Mouse (Mus musculus) spleen, adult 2 months (tissue): ENCODE results near the gene A530016L24Rik. TPM values are rescaled to one million over a fixed set of nuclear protein-coding genes. Genes with fewer than 3 reads are reported as not detected.

Experiments used
- DNase-seq, 2 experiments: peaks; one replicate each; pipeline versions ENCODE4 v3.0.0 to v3.0.0-alpha.2; 2012 to 2021; ENCODE audit warnings: low spot score in 2 of 2, low read depth in 1 of 2
- H3K27ac ChIP-seq: fragments of 200-500 bp; 2 replicates; pipeline ENCODE4 v1.5.1; 2012; ENCODE audit warnings: low read length, inconsistent platforms; ENCODE audit not compliant: insufficient read depth
- H3K27me3 ChIP-seq: fragments of 200-500 bp; 2 replicates; pipeline ENCODE4 v1.6.1; 2012; ENCODE audit warnings: mild to moderate bottlenecking, moderate library complexity, low read length, inconsistent platforms; ENCODE audit not compliant: control insufficient read depth, insufficient read depth
- H3K36me3 ChIP-seq: fragments of 200-500 bp; 2 replicates; pipeline ENCODE4 v1.6.1; 2012; ENCODE audit warnings: mild to moderate bottlenecking, low read length, inconsistent platforms; ENCODE audit not compliant: control insufficient read depth, insufficient read depth
- H3K4me1 ChIP-seq: fragments of 200-500 bp; 2 replicates; pipeline ENCODE4 v1.6.1; 2011; ENCODE audit warnings: inconsistent platforms; ENCODE audit not compliant: control insufficient read depth, insufficient read depth, insufficient read length
- H3K4me3 ChIP-seq: fragments of 200-500 bp; 2 replicates; pipeline ENCODE4 v1.5.1; 2011; ENCODE audit warnings: mild to moderate bottlenecking, inconsistent platforms; ENCODE audit not compliant: insufficient read depth, insufficient read length; ENCODE audit errors: extremely low read depth
- CTCF ChIP-seq: fragments of 200-500 bp; IDR thresholded peaks from 2 replicates; pipeline ENCODE4 v1.5.1; 2011; ENCODE audit warnings: mild to moderate bottlenecking, inconsistent platforms; ENCODE audit not compliant: insufficient read depth, insufficient read length, insufficient replicate concordance; ENCODE audit errors: extremely low read depth
- POLR2A ChIP-seq: fragments of 200-500 bp; IDR thresholded peaks from 2 replicates; pipeline ENCODE4 v1.6.1; 2011; ENCODE audit warnings: low read depth, low read length, inconsistent platforms
- WGBS: fragments of 180-500 bp; shearing (Covaris S2); methylation state at CpG from one replicate; pipeline ENCODE4 v1.1.7; 2018; 5-methylcytosine and 5-hydroxymethylcytosine counted together
- polyA plus RNA-seq: library from polyadenylated mRNA; depleted of rRNA; stranded (reverse); fragments of >200 nt; gene quantifications from 2 replicates; pipeline ENCODE4 v1.2.3, GENCODE M21; 2012

Gene A530016L24Rik
- polyA plus RNA-seq, 1 experiment, result 0.53 TPM

DNA sequence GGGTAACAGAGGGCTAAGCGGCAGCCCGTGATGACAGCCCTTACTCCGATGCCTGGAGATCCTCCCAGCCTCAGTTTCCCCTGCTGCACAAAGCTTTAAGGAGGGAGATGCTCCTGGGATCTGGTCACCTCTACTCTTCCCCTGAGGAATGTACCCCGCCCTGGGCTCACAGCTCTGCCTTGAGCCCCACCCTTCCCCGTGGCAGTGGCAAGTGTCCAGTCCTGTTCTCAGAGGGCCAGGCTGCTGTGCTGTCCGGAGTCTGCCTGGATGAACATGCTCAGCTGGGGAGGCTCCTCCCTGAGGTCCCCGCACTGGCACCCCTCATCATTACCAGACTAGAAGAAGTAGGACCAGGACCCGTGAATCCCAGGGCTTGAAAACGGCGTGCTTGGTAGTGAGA, 21.9 kb upstream of the A530016L24Rik start:
- Histone ChIP-seq H3K36me3 (no peaks in the 10 kb centered on the region), H3K27me3 (no peaks in the 10 kb centered on the region), H3K4me1 (no peaks in the 10 kb centered on the region), H3K4me3 (no peak overlapping the region), H3K27ac (no peak overlapping the region)
- WGBS, result 78% methylated on average over 10 of the region's 10 CpGs
- no peak for DNase-seq
- no peak for TF ChIP-seq CTCF
- no peak for TF ChIP-seq POLR2A

DNA sequence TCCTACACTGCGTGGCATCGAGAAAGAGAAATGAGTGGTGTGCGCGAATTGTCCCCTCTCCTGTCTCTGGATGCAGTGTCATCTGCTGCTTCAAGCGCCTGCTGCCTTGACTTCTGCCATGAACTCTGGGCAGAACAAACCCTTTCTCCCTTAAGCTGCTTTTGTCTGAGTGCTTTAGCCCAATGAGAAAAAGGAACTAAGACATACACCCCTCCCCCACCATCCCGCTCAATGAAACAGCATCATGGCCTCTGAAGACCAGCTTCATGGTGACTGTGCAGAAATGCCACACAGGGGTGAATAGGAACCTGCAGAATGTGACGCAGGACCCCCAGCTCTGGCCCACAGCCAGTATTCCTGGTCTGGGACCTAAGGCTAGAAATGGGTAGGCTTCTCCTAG, 19.9 kb upstream of the A530016L24Rik start:
- TF ChIP-seq POLR2A, result no peak
- no peak for TF ChIP-seq CTCF
- Histone ChIP-seq H3K27me3 (no peaks in the 10 kb centered on the region), H3K27ac (no peak overlapping the region), H3K4me1 (no peaks in the 10 kb centered on the region), H3K36me3 (no peaks in the 10 kb centered on the region), H3K4me3 (no peak overlapping the region)
- 83% methylated on average over 7 of the region's 7 CpGs for WGBS
- DNase-seq, result no peak

DNA sequence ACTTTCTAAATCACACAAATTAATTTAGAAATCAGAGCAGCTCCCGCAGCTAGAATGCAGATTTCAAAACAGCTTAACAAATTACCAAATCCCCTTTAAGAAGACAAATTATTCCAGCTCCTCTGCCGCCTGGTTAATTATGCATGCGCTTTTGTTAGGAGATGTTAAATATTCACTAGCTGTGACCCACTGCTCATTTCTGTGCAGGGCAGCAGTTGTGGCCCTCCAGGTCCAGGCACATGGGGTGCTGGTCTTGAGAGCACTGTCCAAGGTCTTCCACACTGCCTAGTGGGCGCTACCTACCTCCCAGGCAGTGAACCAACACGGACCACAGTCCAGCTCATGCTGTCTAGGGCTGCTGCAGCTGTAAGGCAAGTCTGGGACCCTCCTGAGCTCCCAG, 19.0 kb upstream of the A530016L24Rik start:
- Histone ChIP-seq H3K27ac (no peak overlapping the region), H3K27me3 (no peaks in the 10 kb centered on the region), H3K36me3 (no peaks in the 10 kb centered on the region), H3K4me3 (no peak overlapping the region), H3K4me1 (no peaks in the 10 kb centered on the region)
- DNase-seq, result no peak
- WGBS, result 90% methylated on average over 5 of the region's 5 CpGs
- TF ChIP-seq CTCF, result no peak
- no peak for TF ChIP-seq POLR2A

GRCm38 (mm10) chr12:112473777-112474176, 15.5 kb upstream of the A530016L24Rik start:
- DNase-seq, result peak in 1 of 2 experiments; percentile 56
- no peaks in the 10 kb centered on the region for H3K36me3 ChIP-seq
- no peak for TF ChIP-seq POLR2A
- TF ChIP-seq CTCF, result peak; percentile 78; the same call in 1 of the 2 replicates

GRCm38 (mm10) chr12:112489535-112489934, 287 bp downstream of the A530016L24Rik start:
- no peaks in the 10 kb centered on the region for H3K4me1 ChIP-seq
- no peak for DNase-seq
- WGBS, result 82% methylated on average over 9 of the region's 9 CpGs
- no peaks in the 10 kb centered on the region for H3K27me3 ChIP-seq
- no peak overlapping the region for H3K4me3 ChIP-seq
- H3K36me3 ChIP-seq, result no peaks in the 10 kb centered on the region
- H3K27ac ChIP-seq, result no peak overlapping the region
- TF ChIP-seq POLR2A (no peak), CTCF (no peak)

More at GRCm38 (mm10) chr12:112473777-112474176, 15.5 kb upstream of the A530016L24Rik start:
- 29% methylated on average over 9 of the region's 9 CpGs for WGBS
- Histone ChIP-seq H3K27me3 (no peaks in the 10 kb centered on the region), H3K4me1 (no peaks in the 10 kb centered on the region), H3K4me3 (no peak overlapping the region), H3K27ac (no peak overlapping the region)

DNA sequence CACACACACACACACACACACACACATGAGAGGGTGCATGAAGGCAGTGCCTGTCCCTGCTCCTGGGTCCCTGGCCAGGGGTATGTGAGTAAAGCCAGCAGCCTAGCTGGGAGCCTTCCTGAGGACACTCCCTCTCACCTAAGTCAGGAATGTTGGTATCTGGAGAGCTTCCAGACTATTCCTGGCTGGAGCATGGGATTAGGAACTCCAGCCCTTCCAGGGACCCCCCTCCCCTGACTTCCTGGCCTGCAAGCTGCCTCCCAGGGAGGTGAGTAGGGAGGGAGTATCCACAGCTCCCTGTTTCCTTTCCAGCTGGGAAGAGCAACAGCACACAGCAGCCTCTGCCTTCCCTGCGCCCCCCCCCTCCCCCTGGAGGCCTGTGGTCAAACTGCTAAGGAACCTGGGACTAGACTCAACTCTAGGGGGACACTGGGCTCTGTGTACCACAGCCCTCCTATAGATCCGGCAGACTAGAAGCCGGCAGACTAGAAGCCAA, 1.2 kb downstream of the A530016L24Rik start:
- no peak for DNase-seq
- 48% methylated on average over 3 of the region's 3 CpGs for WGBS

DNA sequence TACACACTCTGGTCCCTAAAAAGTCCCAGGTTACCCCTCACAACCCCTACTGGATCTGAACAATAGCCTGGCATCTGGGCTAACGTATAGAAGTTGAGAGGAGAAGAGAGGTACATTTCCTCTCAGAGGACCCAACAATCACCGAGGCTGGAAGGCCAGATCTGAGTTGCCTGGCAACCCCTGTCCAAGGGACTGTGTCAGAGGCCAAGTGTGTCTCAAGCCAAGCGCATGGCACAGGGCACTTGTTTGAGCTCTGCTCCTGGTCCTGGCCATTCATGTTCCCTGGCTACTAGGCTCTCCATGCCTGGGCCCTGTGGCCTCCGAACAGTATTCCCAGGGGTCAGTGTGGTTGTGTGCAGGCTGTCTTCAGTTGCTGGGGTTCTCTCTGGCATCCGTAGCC, 6.9 kb downstream of the A530016L24Rik start:
- 67% methylated on average over 5 of the region's 5 CpGs for WGBS
- H3K27me3 ChIP-seq, result no peaks in the 10 kb centered on the region
- H3K36me3 ChIP-seq, result no peaks in the 10 kb centered on the region
- H3K4me3 ChIP-seq, result no peak overlapping the region
- DNase-seq, result no peak
- no peak overlapping the region for H3K27ac ChIP-seq
- no peaks in the 10 kb centered on the region for H3K4me1 ChIP-seq
- no peak for TF ChIP-seq CTCF
- TF ChIP-seq POLR2A, result no peak

More for the DNA sequence above, 1.2 kb downstream of the A530016L24Rik start:
- Histone ChIP-seq H3K27ac (no peak overlapping the region), H3K27me3 (no peaks in the 10 kb centered on the region), H3K4me3 (no peak overlapping the region), H3K4me1 (no peaks in the 10 kb centered on the region), H3K36me3 (no peaks in the 10 kb centered on the region)
- TF ChIP-seq POLR2A, result no peak
- no peak for TF ChIP-seq CTCF
